Mouse (Mus musculus) left cerebral cortex, adult 11 months (tissue): ENCODE data around the gene Gm6902.
"Not testable (repeated sequence)": the region's sequence is repeated elsewhere in the genome, so short reads cannot be mapped to it uniquely, and the experiment has no call there.

Experiments used
- DNase-seq: peaks from one replicate; pipeline ENCODE4 v3.0.0; 2022; ENCODE audit warnings: low spot score

The Gm6902 gene

DNA sequence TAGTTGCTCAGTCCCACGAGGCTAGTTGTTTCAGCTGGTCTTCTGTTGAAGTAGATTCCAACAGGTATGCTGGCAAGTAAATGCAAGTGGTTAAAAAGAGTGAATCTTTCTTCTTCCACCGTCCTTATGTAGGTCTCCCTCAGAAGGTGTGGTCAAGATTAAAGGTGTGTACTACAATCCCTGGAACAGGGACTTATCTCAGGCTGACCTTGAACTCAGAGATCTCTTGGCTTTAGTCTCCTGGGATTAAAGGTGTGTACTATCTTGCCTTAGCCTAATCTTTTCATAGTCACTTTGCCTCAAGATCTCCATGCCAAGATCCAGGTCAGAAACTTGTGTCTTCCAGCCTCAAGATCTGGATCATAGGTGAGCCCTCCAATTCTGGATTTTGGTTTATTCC is at the start of gene Gm6902:
Gm6902 (minus strand) TSS at position 101 of the 400 bp plus-strand sequence.
- DNase-seq = not testable (repeated sequence)

DNA sequence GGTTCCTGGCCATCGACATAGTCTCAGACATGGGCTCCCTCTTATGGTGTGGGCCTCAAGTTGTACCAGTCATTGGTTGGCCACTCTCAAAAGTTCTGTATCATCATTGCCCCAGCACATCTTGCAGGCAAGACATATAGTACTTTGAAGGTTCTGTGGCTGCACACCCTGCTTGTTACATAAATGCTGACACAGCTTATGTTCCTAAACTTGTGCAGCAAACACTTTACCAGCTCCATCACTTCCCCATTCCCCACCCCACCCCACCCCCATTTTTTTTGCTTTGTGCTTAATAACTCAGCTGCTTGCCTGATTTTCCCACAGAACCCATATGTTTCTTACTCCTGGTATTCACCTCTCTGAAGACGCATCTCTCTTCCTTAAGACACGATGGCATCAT is 22.2 kb upstream of the Gm6902 start, which contains the start of gene Nlrp4e:
Nlrp4e (plus strand) TSS at position 301 of the 400 bp plus-strand sequence.
- DNase-seq = not testable (repeated sequence)

DNA sequence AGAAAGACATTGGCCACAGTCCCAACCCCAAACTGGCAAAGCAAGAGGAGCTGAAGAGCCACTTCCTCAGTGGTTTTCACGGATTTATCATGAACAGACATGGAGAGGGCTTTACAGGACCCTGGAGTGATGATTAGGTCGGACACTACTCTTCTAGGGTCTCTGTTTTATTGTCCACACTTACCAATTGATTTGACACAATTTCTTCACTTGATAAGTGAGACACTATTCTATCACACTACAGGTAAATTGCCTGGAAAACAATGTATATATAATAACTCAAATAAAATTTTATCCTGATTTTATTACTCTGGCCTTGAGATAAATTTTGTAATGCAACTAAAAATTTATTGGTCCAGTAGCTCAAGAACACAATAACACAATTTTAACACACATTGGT is 27.1 kb downstream of the Gm6902 start, which contains the start of gene Vmn1r166:
Vmn1r166 (minus strand) TSS at position 101 of the 400 bp plus-strand sequence.
- DNase-seq = not testable (repeated sequence)
